Mouse (Mus musculus) liver, postnatal 0 days (tissue): ENCODE data around the gene Nkx1-2. TPM values are rescaled to one million over a fixed set of nuclear protein-coding genes. Genes with fewer than 3 reads are reported as not detected.

ENCODE experiments used
- ATAC-seq: fragments of 200-750 bp; cut with Nextera tagmentation; 2 replicates; pipeline ENCODE4 v1.8.0; 2017; ENCODE audit warnings: mild to moderate bottlenecking, moderate library complexity
- DNase-seq: peaks from one replicate; pipeline ENCODE4 v3.0.0-alpha.2; 2016
- H3K27ac ChIP-seq: fragments of 300-500 bp; sonication (generic); 2 replicates; pipeline ENCODE4 v1.5.1; 2014; ENCODE audit warnings: antibody characterized with exemption, moderate library complexity, mild to moderate bottlenecking, low read depth
- H3K27me3 ChIP-seq: fragments of 300-500 bp; sonication (generic); 2 replicates; pipeline ENCODE4 v1.6.1; 2014; ENCODE audit warnings: low read length, control low read depth, mixed read lengths; ENCODE audit not compliant: insufficient read depth
- H3K36me3 ChIP-seq: fragments of 300-500 bp; sonication (generic); replicated peaks from 2 replicates; pipeline ENCODE4 v1.6.1; 2014; ENCODE audit warnings: mild to moderate bottlenecking, control low read depth, low read length, moderate library complexity, mixed read lengths; ENCODE audit not compliant: insufficient read depth
- H3K4me1 ChIP-seq: fragments of 300-500 bp; sonication (generic); 2 replicates; pipeline ENCODE4 v1.6.1; 2014; ENCODE audit warnings: antibody characterized with exemption, mild to moderate bottlenecking, control low read depth; ENCODE audit not compliant: insufficient read depth
- H3K4me2 ChIP-seq: fragments of 300-500 bp; sonication (generic); 2 replicates; pipeline ENCODE4 v1.6.1; 2014; ENCODE audit warnings: low read depth, mild to moderate bottlenecking, low read length, moderate library complexity, mixed read lengths
- H3K4me3 ChIP-seq: fragments of 300-500 bp; sonication (generic); 2 replicates; pipeline ENCODE4 v1.5.1; 2014; ENCODE audit warnings: low read depth, low read length
- H3K9ac ChIP-seq: fragments of 300-500 bp; sonication (generic); replicated peaks from 2 replicates; pipeline ENCODE4 v1.6.1; 2014; ENCODE audit warnings: mild to moderate bottlenecking, moderate library complexity
- H3K9me3 ChIP-seq: fragments of 300-500 bp; sonication (generic); 2 replicates; pipeline ENCODE4 v1.6.1; 2016; ENCODE audit warnings: mild to moderate bottlenecking, control low read depth, low read length, mixed read lengths
- CTCF ChIP-seq: sonication (generic); IDR thresholded peaks from 2 replicates; pipeline ENCODE4 v1.5.1; 2016; ENCODE audit warnings: antibody characterized with exemption, low read depth
- EP300 ChIP-seq: IDR thresholded peaks from 2 replicates; pipeline ENCODE4 v1.6.1; 2016; ENCODE audit warnings: antibody characterized with exemption, low read depth, mild to moderate bottlenecking
- WGBS: fragments of 180-500 bp; shearing (Covaris S2); extraction: QIAGEN DNeasy Blood & Tissue Kit; methylation state at CpG from one replicate; pipeline ENCODE4 v1.1.7; 2014; ENCODE audit not compliant: insufficient replicate concordance; 5-methylcytosine and 5-hydroxymethylcytosine counted together
- polyA plus RNA-seq: library from polyadenylated mRNA; unstranded; fragments of >200 nt; fragmentation: Nextera tagmentation; extraction: Ambion mirVana; gene quantifications from 2 replicates; pipeline ENCODE4 v1.2.1, GENCODE M21; 2015

Gene Nkx1-2
- polyA plus RNA-seq, 1 experiment from 2014 or later, result not detected

- Histone ChIP-seq H3K4me1 (peaks cover 21% of the 10 kb centered on the region), H3K9ac (no peak overlapping the region), H3K36me3 (peaks cover 6% of the 10 kb centered on the region; the same call in 1 of the 2 replicates), H3K27me3 (peaks cover 16% of the 10 kb centered on the region), H3K9me3 (no peaks in the 10 kb centered on the region), H3K4me2 (peak overlapping the region; percentile 45), H3K4me3 (no peak overlapping the region), H3K27ac (no peak overlapping the region)
- 69% methylated on average over 5 of the region's 5 CpGs for WGBS
- DNase-seq (no peak), ATAC-seq (no peak)
- TF ChIP-seq EP300 (no peak), CTCF (no peak)
Observed at GRCm38 (mm10) chr7:132574646-132575045, 24.8 kb downstream of the Nkx1-2 start.

DNA sequence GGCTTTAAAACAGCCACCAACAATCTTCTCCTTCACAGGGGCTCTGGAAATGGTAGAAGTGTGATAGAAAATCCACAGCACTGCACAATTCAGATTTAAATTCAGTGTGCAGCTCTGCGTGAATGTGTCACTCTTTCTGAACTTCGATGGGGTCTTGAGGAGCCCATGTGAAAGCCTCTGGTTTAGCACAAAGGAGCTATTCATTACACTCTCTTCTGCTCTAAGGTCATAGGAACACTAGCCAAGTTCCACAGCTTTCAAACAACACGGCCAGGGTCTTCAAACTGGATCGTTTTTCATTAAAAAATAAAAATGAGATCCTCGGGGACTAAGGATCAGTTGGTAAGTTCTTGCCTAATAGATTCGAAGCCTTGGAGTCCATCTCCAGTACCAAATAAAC, 26.2 kb downstream of the Nkx1-2 start:
- no peak overlapping the region for H3K4me3 ChIP-seq
- 0 out of 2 replicates have a peak overlapping the region, but pooled peaks have one; percentile 31 for H3K4me2 ChIP-seq
- H3K9ac ChIP-seq, result no peak overlapping the region

GRCm38 (mm10) chr7:132572738-132573137, 26.7 kb downstream of the Nkx1-2 start:
- DNase-seq, result no peak
- WGBS, result 52% methylated on average over 3 of the region's 3 CpGs
- Histone ChIP-seq H3K27me3 (peaks cover 27% of the 10 kb centered on the region), H3K9ac (no peak overlapping the region), H3K27ac (no peak overlapping the region), H3K4me1 (peaks cover 26% of the 10 kb centered on the region), H3K4me2 (peak overlapping the region; percentile 26; the same call in 1 of the 2 replicates), H3K9me3 (no peaks in the 10 kb centered on the region), H3K4me3 (no peak overlapping the region), H3K36me3 (peaks cover 14% of the 10 kb centered on the region; the same call in 1 of the 2 replicates)
- ATAC-seq, result no peak
- TF ChIP-seq CTCF (no peak), EP300 (no peak)

More for the DNA sequence above, 26.2 kb downstream of the Nkx1-2 start:
- 76% methylated on average over 6 of the region's 6 CpGs for WGBS
- no peaks in the 10 kb centered on the region for H3K9me3 ChIP-seq
- TF ChIP-seq CTCF (no peak), EP300 (no peak)
- DNase-seq (no peak), ATAC-seq (no peak)
- peaks cover 23% of the 10 kb centered on the region for H3K27me3 ChIP-seq
- H3K36me3 ChIP-seq, result peaks cover 10% of the 10 kb centered on the region; the same call in 1 of the 2 replicates
- no peak overlapping the region for H3K27ac ChIP-seq
- peaks cover 26% of the 10 kb centered on the region for H3K4me1 ChIP-seq

- peaks cover 26% of the 10 kb centered on the region for H3K4me1 ChIP-seq
- H3K27me3 ChIP-seq, result peaks cover 22% of the 10 kb centered on the region
- H3K36me3 ChIP-seq, result peaks cover 21% of the 10 kb centered on the region; the same call in 1 of the 2 replicates
- DNase-seq, result no peak
- TF ChIP-seq EP300 (no peak), CTCF (no peak)
- H3K9me3 ChIP-seq, result no peaks in the 10 kb centered on the region
- H3K4me2 ChIP-seq, result no peak overlapping the region
- 86% methylated on average over 8 of the region's 8 CpGs for WGBS
- ATAC-seq, result no peak
- H3K4me3 ChIP-seq, result no peak overlapping the region
- H3K27ac ChIP-seq, result no peak overlapping the region
- no peak overlapping the region for H3K9ac ChIP-seq
Observed at GRCm38 (mm10) chr7:132571481-132571880, 28.0 kb downstream of the Nkx1-2 start.

DNA sequence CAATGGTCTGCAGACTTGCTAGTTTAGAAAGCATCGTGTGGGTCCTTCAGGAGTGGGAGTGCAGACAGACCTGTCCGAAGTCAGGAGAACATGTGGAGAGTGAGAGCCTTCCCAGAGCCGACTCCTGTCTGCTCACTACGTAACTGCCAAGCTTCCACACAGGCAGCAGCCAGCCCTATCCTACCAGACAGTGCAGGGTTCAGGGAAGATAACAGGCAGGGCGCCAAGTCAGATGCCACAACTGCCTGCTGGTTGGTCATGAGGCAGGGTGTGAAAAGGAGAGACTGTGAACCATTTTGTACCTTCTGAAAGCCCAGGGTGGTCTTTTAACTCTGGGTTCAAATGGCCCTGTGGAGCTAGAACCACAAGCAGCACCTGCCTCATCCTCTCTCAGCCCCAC, 29.4 kb downstream of the Nkx1-2 start:
- no peak for TF ChIP-seq EP300
- no peak for TF ChIP-seq CTCF
- Histone ChIP-seq H3K27me3 (peaks cover 22% of the 10 kb centered on the region), H3K4me2 (no peak overlapping the region), H3K4me3 (no peak overlapping the region), H3K9me3 (no peaks in the 10 kb centered on the region), H3K27ac (no peak overlapping the region), H3K9ac (no peak overlapping the region), H3K36me3 (peaks cover 27% of the 10 kb centered on the region), H3K4me1 (peaks cover 24% of the 10 kb centered on the region)
- DNase-seq (peak; percentile 52), ATAC-seq (peak; percentile 65)
- WGBS, result 61% methylated on average over 5 of the region's 5 CpGs

GRCm38 (mm10) chr7:132568817-132569216, 30.6 kb downstream of the Nkx1-2 start:
- no peak overlapping the region for H3K4me3 ChIP-seq

More at GRCm38 (mm10) chr7:132568817-132569216, 30.6 kb downstream of the Nkx1-2 start:
- H3K36me3 ChIP-seq, result peaks cover 40% of the 10 kb centered on the region
- peaks cover 22% of the 10 kb centered on the region for H3K27me3 ChIP-seq
- DNase-seq, result no peak
- H3K27ac ChIP-seq, result no peak overlapping the region
- no peak overlapping the region for H3K4me2 ChIP-seq
- H3K9ac ChIP-seq, result no peak overlapping the region
- no peaks in the 10 kb centered on the region for H3K9me3 ChIP-seq
- peaks cover 19% of the 10 kb centered on the region for H3K4me1 ChIP-seq
- TF ChIP-seq CTCF (no peak), EP300 (no peak)
- WGBS, result 64% methylated on average over 6 of the region's 6 CpGs
- no peak; the same call in 1 of the 2 replicates for ATAC-seq
